ENCODE assay signal across 8 mouse cellular contexts in the genomic region with DNA sequence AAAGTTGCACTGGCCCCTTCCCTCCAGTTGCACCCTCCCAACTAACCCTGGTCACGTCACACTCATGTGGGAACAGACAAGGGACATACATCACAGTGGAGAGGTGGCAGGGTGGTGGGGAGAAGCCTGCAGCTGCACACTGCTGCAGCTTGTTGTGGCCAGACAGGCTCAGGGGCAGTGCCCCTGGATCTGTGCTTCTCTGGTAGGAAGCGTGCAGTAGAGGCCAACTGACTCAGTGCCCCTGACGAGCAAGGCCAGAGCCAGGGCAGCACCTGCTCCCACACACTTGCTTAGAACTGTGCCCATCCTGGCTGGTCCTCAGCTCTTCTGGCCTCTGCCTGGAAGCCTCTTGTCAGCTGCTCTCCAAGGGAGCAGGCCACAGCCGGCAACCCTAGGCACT. TPM values are rescaled to one million over a fixed set of nuclear protein-coding genes. Genes with fewer than 3 reads are reported as not detected.
A peak's percentile ranks its signal among the peaks of the same experiment; 100 is the strongest.
DNase-seq lines count a peak whose midpoint lies in the region; ATAC-seq and TF ChIP-seq lines count a peak whose summit lies in the region.

No protein-coding gene starts in this region.

- peak overlapping the region; percentile 95; the same call in 1 of the 2 replicates for H3K4me2 ChIP-seq in embryonic facial prominence, embryonic 15.5 days (replicated peaks)
- H3K4me2 ChIP-seq in hindbrain, embryonic 16.5 days (ENCODE audit: low read length): peak overlapping the region; percentile 97
- H3K4me2 ChIP-seq in midbrain, embryonic 15.5 days: peak overlapping the region; percentile 92

- H3K4me3 ChIP-seq in layer of hippocampus, adult 2 months: peak overlapping the region; percentile 96; the same call in 1 of the 2 replicates
- peak overlapping the region; percentile 84 for H3K4me3 ChIP-seq in embryonic facial prominence, embryonic 15.5 days (replicated peaks)
- H3K4me3 ChIP-seq in hindbrain, embryonic 16.5 days (ENCODE audit: low read length): peak overlapping the region; percentile 73
- H3K4me3 ChIP-seq in midbrain, embryonic 15.5 days: peak overlapping the region; percentile 76

- no peaks in the 10 kb centered on the region for H3K9me3 ChIP-seq in embryonic facial prominence, embryonic 15.5 days (replicated peaks)
- H3K9me3 ChIP-seq in hindbrain, embryonic 16.5 days (ENCODE audit: control insufficient read depth, low read length): no peaks in the 10 kb centered on the region
- no peaks in the 10 kb centered on the region for H3K9me3 ChIP-seq in midbrain, embryonic 15.5 days

- H3K36me3 ChIP-seq in embryonic facial prominence, embryonic 15.5 days: peaks cover 66% of the 10 kb centered on the region
- peaks cover 61% of the 10 kb centered on the region for H3K36me3 ChIP-seq in hindbrain, embryonic 16.5 days (ENCODE audit: control insufficient read depth, insufficient read depth, low read length)
- peaks cover 60% of the 10 kb centered on the region for H3K36me3 ChIP-seq in midbrain, embryonic 15.5 days (replicated peaks)

- no peak for TF ChIP-seq CTCF in layer of hippocampus, adult 2 months (conservative IDR thresholded peaks at IDR 0.05)

- H3K9ac ChIP-seq in embryonic facial prominence, embryonic 15.5 days: no peak overlapping the region; the same call in 1 of the 2 replicates
- H3K9ac ChIP-seq in hindbrain, embryonic 16.5 days (ENCODE audit: low read depth, low read length): peak overlapping the region; percentile 47
- H3K9ac ChIP-seq in midbrain, embryonic 15.5 days: peak overlapping the region; percentile 90; the same call in 1 of the 2 replicates

- 74% methylated on average over 4 of the region's 4 CpGs for WGBS in embryonic facial prominence, embryonic 15.5 days
- WGBS in hindbrain, embryonic 16.5 days: 65% methylated on average over 4 of the region's 4 CpGs
- WGBS in midbrain, embryonic 15.5 days: 81% methylated on average over 4 of the region's 4 CpGs

- H3K27me3 ChIP-seq in embryonic facial prominence, embryonic 15.5 days: no peaks in the 10 kb centered on the region
- no peaks in the 10 kb centered on the region for H3K27me3 ChIP-seq in hindbrain, embryonic 16.5 days (replicated peaks; ENCODE audit: control insufficient read depth, insufficient read depth, low read length)
- no peaks in the 10 kb centered on the region for H3K27me3 ChIP-seq in midbrain, embryonic 15.5 days (replicated peaks)

- DNase-seq in layer of hippocampus, adult 2 months (ENCODE audit: low spot score in 2 of 2): no peak
- DNase-seq in layer of hippocampus, postnatal 25 days (ENCODE audit: extremely low spot score in 1 of 2, low spot score in 1 of 2): no peak
- DNase-seq in thymus, postnatal 36 days: no peak
- DNase-seq in cerebellum, postnatal 4 days (ENCODE audit: low spot score in 2 of 2): no peak
- DNase-seq in urinary bladder, postnatal 25 days (ENCODE audit: low spot score): no peak

- H3K27ac ChIP-seq in layer of hippocampus, adult 2 months: peak overlapping the region; percentile 94; the same call in 1 of the 2 replicates
- no peak overlapping the region for H3K27ac ChIP-seq in embryonic facial prominence, embryonic 15.5 days (replicated peaks)
- H3K27ac ChIP-seq in hindbrain, embryonic 16.5 days (ENCODE audit: low read depth, low read length): no peak overlapping the region
- 0 out of 2 replicates have a peak overlapping the region, but pooled peaks have one; percentile 14 for H3K27ac ChIP-seq in midbrain, embryonic 15.5 days

- peaks cover 43% of the 10 kb centered on the region for H3K4me1 ChIP-seq in embryonic facial prominence, embryonic 15.5 days
- H3K4me1 ChIP-seq in hindbrain, embryonic 16.5 days (ENCODE audit: control insufficient read depth, insufficient read depth, low read depth, low read length): peaks cover 41% of the 10 kb centered on the region
- H3K4me1 ChIP-seq in midbrain, embryonic 15.5 days: peaks cover 50% of the 10 kb centered on the region

- no peak for ATAC-seq in embryonic facial prominence, embryonic 15.5 days (ENCODE audit: insufficient number of reproducible peaks, low FRiP score, low TSS enrichment, low read depth)
- no peak for ATAC-seq in hindbrain, embryonic 16.5 days
- no peak for ATAC-seq in midbrain, embryonic 15.5 days (replicated peaks)

RNA-seq across cellular contexts. Expression of gene Nme3, which starts 1.3 kb away (rescaled TPM):
- total RNA-seq in layer of hippocampus, adult 2 months (2021): 10 to 100 TPM; 60.1 to 63.7 TPM
- 10 to 100 TPM; 54.8 to 61.5 TPM for total RNA-seq in layer of hippocampus, postnatal 25 days (2021)
- 48.2 and 52.0 TPM in 2 replicates for polyA plus RNA-seq in embryonic facial prominence, embryonic 15.5 days (2015; fragmentation: Nextera tagmentation; extraction: Ambion mirVana)
- 88.2 and 99.9 TPM in 2 replicates for polyA plus RNA-seq in hindbrain, embryonic 16.5 days (2015; fragmentation: Nextera tagmentation; extraction: Ambion mirVana)
- 79.7 and 82.3 TPM in 2 replicates for polyA plus RNA-seq in midbrain, embryonic 15.5 days (2015; fragmentation: Nextera tagmentation; extraction: Ambion mirVana)

RNA-seq across cellular contexts. Expression of gene Mrps34, which starts 2.7 kb away (rescaled TPM):
- 10 to 100 TPM; 80.4 to 85.1 TPM for total RNA-seq in layer of hippocampus, adult 2 months (2021)
- 10 to 100 TPM; 74.3 to 78.9 TPM for total RNA-seq in layer of hippocampus, postnatal 25 days (2021)
- 86.8 and 92.3 TPM in 2 replicates for polyA plus RNA-seq in embryonic facial prominence, embryonic 15.5 days (2015; fragmentation: Nextera tagmentation; extraction: Ambion mirVana)
- polyA plus RNA-seq in hindbrain, embryonic 16.5 days (2015; fragmentation: Nextera tagmentation; extraction: Ambion mirVana): 85.3 and 89.0 TPM in 2 replicates
- polyA plus RNA-seq in midbrain, embryonic 15.5 days (2015; fragmentation: Nextera tagmentation; extraction: Ambion mirVana): 73.1 and 78.9 TPM in 2 replicates

RNA-seq across cellular contexts. Expression of gene Eme2, which starts 2.7 kb away (rescaled TPM):
- total RNA-seq in layer of hippocampus, adult 2 months (2021): 10 to 100 TPM; 66.9 to 72.7 TPM
- total RNA-seq in layer of hippocampus, postnatal 25 days (2021): 10 to 100 TPM; 54.0 to 69.1 TPM
- 28.5 and 32.6 TPM in 2 replicates for polyA plus RNA-seq in embryonic facial prominence, embryonic 15.5 days (2015; fragmentation: Nextera tagmentation; extraction: Ambion mirVana)
- polyA plus RNA-seq in hindbrain, embryonic 16.5 days (2015; fragmentation: Nextera tagmentation; extraction: Ambion mirVana): 30.1 and 30.2 TPM in 2 replicates
- 31.5 and 33.4 TPM in 2 replicates for polyA plus RNA-seq in midbrain, embryonic 15.5 days (2015; fragmentation: Nextera tagmentation; extraction: Ambion mirVana)

RNA-seq across cellular contexts. Expression of gene Spsb3, which starts 11.2 kb away (rescaled TPM):
- 10 to 100 TPM; 43.6 to 45.0 TPM for total RNA-seq in layer of hippocampus, adult 2 months (2021)
- 10 to 100 TPM; 41.5 to 48.9 TPM for total RNA-seq in layer of hippocampus, postnatal 25 days (2021)
- 43.5 and 45.3 TPM in 2 replicates for polyA plus RNA-seq in embryonic facial prominence, embryonic 15.5 days (2015; fragmentation: Nextera tagmentation; extraction: Ambion mirVana)
- polyA plus RNA-seq in hindbrain, embryonic 16.5 days (2015; fragmentation: Nextera tagmentation; extraction: Ambion mirVana): 88.2 and 90.4 TPM in 2 replicates
- 94.1 and 97.2 TPM in 2 replicates for polyA plus RNA-seq in midbrain, embryonic 15.5 days (2015; fragmentation: Nextera tagmentation; extraction: Ambion mirVana)

RNA-seq across cellular contexts. Expression of gene Nubp2, which starts 11.5 kb away (rescaled TPM):
- 10 to 100 TPM; 34.3 to 35.8 TPM for total RNA-seq in layer of hippocampus, adult 2 months (2021)
- total RNA-seq in layer of hippocampus, postnatal 25 days (2021): 10 to 100 TPM; 33.5 to 38.1 TPM
- polyA plus RNA-seq in embryonic facial prominence, embryonic 15.5 days (2015; fragmentation: Nextera tagmentation; extraction: Ambion mirVana): 48.9 and 49.6 TPM in 2 replicates
- 64.1 and 65.7 TPM in 2 replicates for polyA plus RNA-seq in hindbrain, embryonic 16.5 days (2015; fragmentation: Nextera tagmentation; extraction: Ambion mirVana)
- 61.2 and 65.7 TPM in 2 replicates for polyA plus RNA-seq in midbrain, embryonic 15.5 days (2015; fragmentation: Nextera tagmentation; extraction: Ambion mirVana)

Comparison
In these comparisons a context has a peak if more than half of its experiments do, and no peak if none do; other contexts are left out.
1. H3K27ac ChIP-seq: peak in layer of hippocampus, adult 2 months (single experiment) and midbrain, embryonic 15.5 days (single experiment); none in embryonic facial prominence, embryonic 15.5 days (single experiment) and hindbrain, embryonic 16.5 days (single experiment).
2. Peak in every context shown above with its lines, with median percentiles within 50 percentile points of each other: H3K4me3 ChIP-seq and H3K4me2 ChIP-seq.